Mouse (Mus musculus) frontal cortex, adult (tissue): ENCODE data around the gene Gsdma2.
"Not testable (repeated sequence)": the region's sequence is repeated elsewhere in the genome, so short reads cannot be mapped to it uniquely, and the experiment has no call there.

Experiments used
- ATAC-seq: cut with Nextera tagmentation; 2 replicates; pipeline ENCODE4 v1.9.2; 2017; ENCODE audit warnings: mild to moderate bottlenecking, moderate library complexity, mixed read lengths; ENCODE audit not compliant: low TSS enrichment

Gene Gsdma2

DNA sequence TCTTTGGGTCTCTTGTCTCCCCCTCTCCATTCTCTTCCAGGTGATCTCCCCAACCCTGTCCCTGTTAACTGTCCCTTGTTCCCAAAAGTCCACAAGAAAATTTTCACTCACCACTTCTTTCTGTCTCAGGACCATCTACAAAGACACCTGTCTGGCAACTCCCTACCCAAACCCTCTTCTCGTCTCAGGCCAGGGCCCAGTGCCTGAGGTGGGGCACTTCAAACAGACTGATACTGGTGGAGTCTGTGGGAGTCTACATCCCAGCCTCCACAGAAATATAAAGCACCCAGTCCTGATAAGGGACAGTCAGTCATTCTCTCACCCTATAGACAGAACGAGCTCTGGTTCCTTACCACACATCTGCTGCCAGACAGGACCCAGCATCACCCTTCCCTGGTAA is at the start of gene Gsdma2:
Gsdma2 (plus strand) TSS at position 301 of the 400 bp plus-strand sequence.
- ATAC-seq = no peak

DNA sequence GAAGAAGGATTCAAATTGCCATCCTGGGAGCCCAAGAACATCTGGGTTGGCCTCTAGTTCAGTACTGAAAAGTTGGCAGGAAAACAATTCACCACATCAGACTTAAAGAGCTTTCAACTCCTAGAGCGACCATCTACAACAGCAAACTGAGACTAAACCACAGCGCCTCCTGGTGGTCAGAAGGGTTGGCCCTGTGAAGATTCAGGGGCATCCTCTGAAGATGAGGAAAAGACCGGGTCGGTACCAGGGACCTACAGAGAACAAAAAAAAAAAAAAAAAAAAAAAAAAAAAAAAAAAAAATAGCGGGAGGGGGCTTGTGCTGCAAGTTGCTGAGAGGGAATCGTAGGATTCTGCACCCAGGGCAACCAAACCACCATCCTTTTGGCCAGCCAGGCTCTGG is 49.2 kb upstream of the Gsdma2 start:
- ATAC-seq = no peak

DNA sequence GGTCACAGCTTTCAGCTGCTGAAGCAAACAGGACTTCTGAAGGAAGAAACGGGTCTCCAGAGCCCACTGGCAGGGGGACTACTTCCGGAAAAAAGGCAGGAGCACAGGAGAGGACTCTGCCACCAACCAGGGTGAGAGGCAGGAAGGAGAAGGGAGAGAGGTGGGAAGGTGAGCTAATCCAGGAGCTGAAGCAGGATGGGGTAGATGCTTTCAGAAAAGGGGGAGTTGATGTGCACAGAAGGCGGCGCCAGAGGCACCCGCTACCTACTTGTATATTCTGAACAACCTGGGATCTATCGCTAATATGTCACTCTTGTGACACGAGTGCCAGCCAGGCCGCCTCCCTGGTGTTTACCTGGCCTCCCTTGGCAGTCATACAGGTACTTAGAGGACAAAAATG is 48.6 kb upstream of the Gsdma2 start, which contains the start of gene Lrrc3c:
Lrrc3c (plus strand) TSS at position 301 of the 400 bp plus-strand sequence.
- no peak for ATAC-seq

DNA sequence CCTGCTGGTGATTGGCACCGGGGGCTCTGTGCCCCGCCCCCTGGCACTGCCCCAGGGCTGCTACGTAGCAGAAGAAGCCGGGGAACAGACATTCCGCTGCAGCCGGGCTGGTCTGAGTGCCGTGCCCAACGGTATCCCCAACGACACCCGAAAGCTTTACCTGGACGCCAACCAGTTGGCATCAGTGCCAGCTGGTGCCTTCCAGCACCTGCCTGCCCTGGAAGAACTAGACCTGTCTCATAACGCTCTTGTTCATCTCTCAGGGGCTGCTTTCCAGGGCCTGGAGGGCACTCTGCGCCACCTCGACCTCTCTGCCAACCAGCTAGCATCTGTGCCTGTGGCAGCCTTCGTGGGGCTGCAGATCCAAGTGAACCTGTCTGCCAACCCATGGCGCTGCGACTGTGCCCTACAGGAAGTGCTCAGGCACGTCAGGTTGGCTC is 47.7 kb upstream of the Gsdma2 start:
- no peak for ATAC-seq

GRCm38 (mm10) chr11:98599291-98599690 is 47.3 kb upstream of the Gsdma2 start:
- no peak for ATAC-seq

GRCm38 (mm10) chr11:98602090-98602690 is 44.4 kb upstream of the Gsdma2 start:
- ATAC-seq = no peak

GRCm38 (mm10) chr11:98603953-98604352 is 42.6 kb upstream of the Gsdma2 start:
- no peak for ATAC-seq

DNA sequence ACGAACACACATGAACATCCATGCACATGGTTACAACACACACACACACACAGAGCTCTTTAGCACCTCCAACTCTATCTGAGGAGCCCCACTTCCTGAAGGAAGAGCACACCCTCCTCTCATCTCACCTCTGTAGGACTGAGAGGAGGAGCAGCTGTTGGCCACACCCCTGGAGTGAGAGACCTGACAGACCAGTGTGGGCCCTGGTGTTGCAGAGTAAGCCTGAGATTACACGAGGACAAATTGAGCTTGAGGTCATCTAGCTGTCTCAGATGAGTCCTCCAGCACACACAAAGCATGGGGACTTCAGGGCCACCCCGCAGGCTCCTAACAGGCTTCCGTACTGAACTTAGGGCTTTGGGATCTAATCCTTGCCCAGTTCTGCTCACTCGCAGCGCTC is 41.6 kb upstream of the Gsdma2 start:
- ATAC-seq = not testable (repeated sequence)

DNA sequence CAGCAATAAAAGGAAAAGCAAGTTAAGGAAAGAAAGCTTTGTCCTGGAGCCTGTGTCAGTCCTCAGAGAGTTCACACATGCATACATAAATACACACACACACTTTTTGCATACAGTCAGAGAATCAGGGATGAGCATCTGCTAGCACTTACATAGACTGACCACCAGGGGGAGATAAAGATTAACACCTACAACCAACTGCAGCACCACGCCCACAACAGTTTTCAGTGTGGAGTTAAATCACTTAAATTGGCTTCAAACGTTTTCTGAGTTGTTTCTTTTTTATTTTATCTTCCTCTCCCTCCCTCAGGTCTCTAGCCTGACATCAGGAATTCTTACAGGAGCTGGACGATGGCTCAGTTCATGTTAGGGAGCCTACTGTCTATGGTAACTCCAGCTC is 39.8 kb upstream of the Gsdma2 start:
- ATAC-seq = peak; percentile 65; the same call in 1 of the 2 replicates

- no peak for ATAC-seq
Measured at GRCm38 (mm10) chr11:98620791-98621190, 25.8 kb upstream of the Gsdma2 start.

DNA sequence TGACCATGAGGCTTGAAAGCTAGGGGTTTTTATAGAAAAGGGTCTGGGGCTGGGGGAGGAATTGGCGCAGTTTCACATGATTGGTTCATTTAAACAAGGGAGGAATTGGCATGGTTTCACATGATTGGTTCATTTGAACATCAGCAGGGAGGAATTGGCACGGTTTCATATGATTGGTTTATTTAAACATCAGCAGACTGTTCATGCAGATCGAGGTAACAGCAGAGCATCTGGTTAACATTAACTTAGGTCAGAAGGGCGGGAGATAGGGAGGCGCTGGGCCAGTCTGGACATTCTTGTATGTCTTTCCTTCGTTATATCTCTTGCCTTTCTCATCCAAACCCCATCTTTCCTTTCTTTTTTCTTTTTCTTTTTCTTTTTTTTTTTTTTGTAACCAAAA is 22.6 kb upstream of the Gsdma2 start:
- not testable (repeated sequence) for ATAC-seq

GRCm38 (mm10) chr11:98624381-98624780 is 22.2 kb upstream of the Gsdma2 start:
- not testable (repeated sequence) for ATAC-seq

- no peak for ATAC-seq
Measured at GRCm38 (mm10) chr11:98625611-98626410, 20.7 kb upstream of the Gsdma2 start, which contains the start of the genes Gm12355 and Gsdma3. Gene Gm12355, minus strand, starts transcription at chr11:98625661. Gene Gsdma3, plus strand, starts transcription at chr11:98626360.

DNA sequence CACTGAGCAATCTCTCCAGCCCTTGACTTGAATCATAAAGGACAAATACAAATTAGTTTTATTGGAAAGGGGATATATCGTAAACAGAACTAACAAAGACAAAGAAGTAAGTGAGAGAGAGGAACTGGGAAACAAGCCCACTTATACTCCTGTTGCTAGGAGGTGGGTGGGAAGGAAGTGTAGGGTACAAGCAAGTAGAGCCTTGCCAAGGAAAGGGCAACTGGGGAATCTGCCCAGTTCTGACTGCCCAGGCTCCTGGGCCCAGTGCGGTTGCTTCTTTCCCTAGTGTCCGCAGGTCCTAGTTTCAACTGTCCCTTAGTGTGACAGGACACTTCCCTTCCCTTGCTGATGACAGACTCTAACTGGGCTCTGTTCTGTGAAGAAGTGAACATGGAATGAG is 17.9 kb upstream of the Gsdma2 start:
- no peak for ATAC-seq

DNA sequence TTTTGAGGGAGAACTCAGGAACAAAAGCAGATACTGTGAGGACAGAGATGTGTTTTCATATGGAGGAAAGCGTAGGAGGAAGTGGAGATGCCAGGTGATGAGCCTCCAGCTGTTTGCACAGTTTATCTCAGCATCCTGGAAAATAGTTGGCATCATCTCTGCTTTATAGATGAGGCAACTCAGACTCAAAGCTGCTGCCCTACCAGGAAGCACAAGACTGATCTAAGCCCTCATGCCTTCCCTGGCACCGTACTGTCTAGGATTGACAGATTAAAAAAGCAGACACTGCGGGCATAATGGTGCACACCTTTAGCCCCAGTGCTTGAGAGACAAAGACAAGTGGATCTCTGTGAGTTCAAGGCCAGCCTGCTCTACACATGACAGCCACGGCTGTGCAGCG is 15.9 kb upstream of the Gsdma2 start:
- ATAC-seq = no peak

GRCm38 (mm10) chr11:98635312-98635970 is 11.1 kb upstream of the Gsdma2 start:
- ATAC-seq = peak; percentile 69; the same call in 1 of the 2 replicates

DNA sequence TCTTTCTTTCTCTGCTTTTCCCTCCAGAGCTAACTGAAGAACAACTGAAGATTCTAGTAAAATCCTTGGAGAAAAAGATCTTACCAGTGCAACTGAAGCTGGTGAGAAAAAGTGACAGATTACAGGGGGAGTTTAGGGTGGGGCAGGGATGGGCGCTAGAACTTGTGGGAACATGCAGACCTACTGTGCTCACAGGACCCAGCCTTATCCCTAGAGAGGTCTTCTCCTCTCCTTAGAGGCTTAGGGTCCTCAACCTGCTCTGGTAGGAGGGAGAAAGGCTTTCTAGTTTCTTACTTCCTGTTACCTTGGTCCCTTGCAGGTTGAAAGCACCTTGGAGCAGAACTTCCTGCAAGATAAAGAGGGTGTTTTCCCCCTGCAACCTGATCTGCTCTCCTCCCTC is 9.1 kb upstream of the Gsdma2 start:
- ATAC-seq = no peak

DNA sequence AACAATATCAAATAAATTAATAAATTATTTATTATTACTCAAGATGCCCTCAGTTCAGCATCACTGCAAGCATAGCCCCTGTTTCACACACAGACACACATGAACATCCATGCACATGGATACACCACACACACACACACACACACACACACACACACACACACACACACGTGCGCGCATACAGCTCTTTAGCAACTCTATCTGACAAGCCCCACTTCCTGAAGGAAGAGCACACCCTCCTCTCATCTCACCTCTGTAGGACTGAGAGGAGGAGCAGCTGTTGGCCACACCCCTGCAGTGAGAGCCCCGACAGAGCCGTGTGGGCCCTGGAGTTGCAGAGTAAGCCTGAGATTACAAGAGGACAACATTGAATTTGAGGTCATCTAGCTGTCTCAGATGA is 6.5 kb upstream of the Gsdma2 start:
- no peak for ATAC-seq

GRCm38 (mm10) chr11:98644757-98645156 is 1.8 kb upstream of the Gsdma2 start:
- ATAC-seq = no peak

DNA sequence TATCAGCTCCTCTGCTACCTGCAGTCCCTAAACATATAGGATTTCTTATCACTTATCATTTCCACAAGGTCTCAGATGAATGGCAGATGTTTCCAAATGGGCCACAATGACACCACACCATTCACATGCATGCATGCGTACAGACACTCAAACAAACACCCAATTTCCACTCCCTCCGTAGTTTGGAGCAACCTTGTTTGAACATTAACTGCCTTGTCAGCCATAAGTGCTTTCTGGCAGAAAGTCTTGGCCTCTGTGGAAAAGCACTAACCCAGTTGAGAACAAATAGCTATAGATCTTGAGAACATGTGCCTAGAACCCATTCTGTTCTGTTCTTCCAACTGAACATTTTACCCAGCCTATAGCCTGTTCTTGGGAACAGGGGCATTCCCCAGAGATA is 613 bp upstream of the Gsdma2 start:
- no peak for ATAC-seq

- not testable (repeated sequence) for ATAC-seq
Measured at GRCm38 (mm10) chr11:98655076-98655475, 8.5 kb downstream of the Gsdma2 start.

GRCm38 (mm10) chr11:98660517-98660916 is 14.0 kb downstream of the Gsdma2 start:
- ATAC-seq = peak; percentile 83

GRCm38 (mm10) chr11:98664091-98664490 is 17.5 kb downstream of the Gsdma2 start, which contains the start of gene Gsdma:
Gene Gsdma, plus strand, starts transcription at chr11:98664351.
- ATAC-seq = no peak
